Mouse (Mus musculus) myocyte (in vitro differentiated cells): ENCODE results near the gene Gm4756.

Source experiments
- E2F4 ChIP-seq: IDR thresholded peaks from one replicate; pipeline ENCODE4 v1.6.1; 2011; ENCODE audit warnings: mild to moderate bottlenecking, control low read depth, moderate library complexity; ENCODE audit not compliant: insufficient read depth
- MAX ChIP-seq: IDR thresholded peaks from one replicate; pipeline ENCODE4 v1.6.1; 2011; ENCODE audit warnings: low read depth, mild to moderate bottlenecking, control low read depth
- MYOD1 ChIP-seq, 3 experiments: IDR thresholded peaks; one replicate each; pipeline ENCODE4 v1.6.1; 2011; ENCODE audit warnings: control low read depth in 2 of 3, low read depth in 2 of 3, mild to moderate bottlenecking in 2 of 3, moderate library complexity in 1 of 3; ENCODE audit not compliant: insufficient read length in 2 of 3, control insufficient read depth in 1 of 3
- MYOG ChIP-seq, 3 experiments: IDR thresholded peaks; one replicate each; pipeline ENCODE4 v1.6.1; 2011; ENCODE audit warnings: control low read depth in 2 of 3, low read depth in 2 of 3, mild to moderate bottlenecking in 2 of 3; ENCODE audit not compliant: insufficient read length in 2 of 3, control insufficient read depth in 1 of 3, insufficient read depth in 1 of 3
- POLR2A ChIP-seq: IDR thresholded peaks from one replicate; pipeline ENCODE4 v1.6.1; 2011; ENCODE audit warnings: low read depth, mild to moderate bottlenecking, control low read depth, moderate library complexity; ENCODE audit not compliant: insufficient read length
- POLR2AphosphoS2 ChIP-seq: IDR thresholded peaks from one replicate; pipeline ENCODE4 v1.6.1; 2011; ENCODE audit warnings: low read depth, control low read depth; ENCODE audit not compliant: insufficient read length
- REST ChIP-seq: IDR thresholded peaks from one replicate; pipeline ENCODE4 v1.6.1; 2011; ENCODE audit warnings: mild to moderate bottlenecking, control low read depth, moderate library complexity; ENCODE audit not compliant: insufficient read depth, insufficient read length
- SRF ChIP-seq: IDR thresholded peaks from one replicate; pipeline ENCODE4 v1.6.1; 2011; ENCODE audit warnings: low read depth; ENCODE audit not compliant: control insufficient read depth, insufficient read length
- TCF12 ChIP-seq: IDR thresholded peaks from one replicate; pipeline ENCODE4 v1.6.1; 2011; ENCODE audit warnings: mild to moderate bottlenecking, control low read depth; ENCODE audit not compliant: poor library complexity, insufficient read depth, severe bottlenecking
- USF1 ChIP-seq: IDR thresholded peaks from one replicate; pipeline ENCODE4 v1.6.1; 2011; ENCODE audit warnings: low read depth, mild to moderate bottlenecking, control low read depth, moderate library complexity

GRCm38 (mm10) chr12:72654698-72655097, 5.2 kb upstream of the Gm4756 start:
- TF ChIP-seq POLR2A (no peak), SRF (no peak), MYOD1 (IDR thresholded peaks at IDR 0.05; ENCODE audit: control insufficient read depth in 1 of 3, insufficient read length in 2 of 3, low read depth in 2 of 3) (peak; percentile 56 to 81 (median 78)), E2F4 (no peak), MAX (no peak), TCF12 (no peak), REST (no peak), MYOG (IDR thresholded peaks at IDR 0.05; ENCODE audit: control insufficient read depth in 1 of 3, insufficient read depth in 1 of 3, insufficient read length in 2 of 3, low read depth in 2 of 3) (peak in 2 of 3 experiments; percentile 63 to 76), POLR2AphosphoS2 (no peak), USF1 (no peak)
